Mouse (Mus musculus): ENCODE results near the gene Ptgir. TPM values are rescaled to one million over a fixed set of nuclear protein-coding genes. Genes with fewer than 3 reads are reported as not detected.

Gene Ptgir
- polyA plus RNA-seq, 1 experiment, result 0.20 TPM

DNA sequence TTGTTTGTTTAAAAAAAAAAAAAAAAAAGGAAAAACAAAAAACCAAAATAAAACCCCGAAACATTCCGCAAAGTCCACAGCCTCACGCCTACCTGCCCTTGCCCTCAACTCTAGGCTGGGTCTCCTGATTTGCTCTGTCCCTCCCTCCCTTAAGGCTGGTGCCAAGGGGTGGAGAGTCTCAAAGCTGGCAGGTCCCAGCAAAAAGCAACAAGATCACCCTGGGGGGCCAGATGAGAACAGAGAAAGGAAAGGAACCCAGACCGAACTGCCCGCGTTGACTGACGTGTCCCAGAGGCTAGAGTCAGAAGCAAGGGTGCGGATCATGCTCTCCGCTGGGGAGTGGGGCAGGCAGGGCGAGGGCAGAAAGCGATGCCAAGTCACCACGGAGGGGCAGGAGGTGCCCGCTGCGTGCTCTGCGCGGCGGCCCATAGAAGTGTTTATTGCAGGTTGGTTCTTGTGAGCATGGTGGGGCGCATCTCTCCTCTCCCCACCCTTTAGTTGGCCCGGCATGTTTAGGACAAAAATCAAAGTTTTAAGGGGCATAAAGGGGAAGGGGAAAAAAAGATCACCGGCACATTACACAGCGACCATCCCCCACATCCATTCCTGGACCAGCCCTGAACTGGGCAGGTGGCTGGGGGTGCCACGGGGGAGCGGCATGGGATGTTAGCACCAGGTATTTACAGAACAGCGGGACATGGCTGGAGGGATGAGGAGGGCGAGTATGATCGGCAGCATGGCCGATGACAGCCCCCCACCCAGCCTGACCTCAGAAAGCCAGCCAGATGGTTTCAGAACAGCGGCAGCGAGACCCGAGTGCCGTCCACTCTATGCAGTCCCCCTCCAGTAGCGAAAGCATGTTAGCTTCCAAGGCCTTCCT lies 9.4 kb downstream of the Ptgir start:
- no peak for DNase-seq (ENCODE audit: extremely low spot score in 1 of 2, low spot score in 1 of 2)

DNA sequence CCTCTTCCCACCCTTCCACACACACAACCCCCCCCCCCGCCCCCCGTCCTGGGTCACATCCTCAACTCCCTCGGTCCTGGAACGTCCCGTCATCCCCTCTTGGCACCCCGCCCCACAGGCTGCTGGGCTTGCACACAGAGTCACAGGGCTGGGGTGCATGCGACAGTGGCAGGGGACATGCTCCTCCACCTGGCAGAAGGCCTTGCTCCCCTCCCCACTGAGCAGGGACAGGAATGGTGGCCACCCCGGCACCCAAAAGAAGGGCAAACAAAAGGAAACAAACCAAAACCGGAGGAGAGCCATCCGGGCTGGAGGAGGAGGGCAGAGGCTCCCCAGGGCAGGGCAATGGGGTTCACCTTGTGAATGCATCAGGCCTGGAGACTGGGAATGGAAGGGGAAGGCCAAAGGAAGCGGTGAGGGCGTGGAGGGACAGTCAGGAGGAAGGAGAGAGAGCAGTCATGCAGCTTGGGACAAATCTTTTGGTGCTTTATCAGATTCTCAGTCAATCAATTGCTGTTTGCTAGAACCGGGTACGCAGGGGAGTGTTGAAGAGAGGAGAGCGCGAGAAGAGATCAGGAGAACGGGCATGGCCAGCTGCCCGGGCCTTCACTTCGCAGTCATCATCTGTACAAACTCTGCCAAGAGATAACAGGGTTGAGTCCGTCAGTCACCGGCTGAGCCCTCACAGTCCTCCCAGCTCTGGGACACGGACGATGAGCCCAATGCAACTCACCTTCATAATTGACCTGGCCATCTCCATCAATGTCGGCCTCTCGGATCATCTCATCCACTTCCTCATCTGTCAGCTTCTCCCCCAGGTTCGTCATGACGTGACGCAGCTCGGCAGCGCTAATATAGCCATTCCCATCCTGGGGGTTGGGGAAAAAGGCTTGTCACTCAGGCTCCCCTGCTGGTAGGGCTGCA lies 10.3 kb downstream of the Ptgir start:
- no peak for DNase-seq (ENCODE audit: extremely low spot score in 1 of 2, low spot score in 1 of 2)

DNA sequence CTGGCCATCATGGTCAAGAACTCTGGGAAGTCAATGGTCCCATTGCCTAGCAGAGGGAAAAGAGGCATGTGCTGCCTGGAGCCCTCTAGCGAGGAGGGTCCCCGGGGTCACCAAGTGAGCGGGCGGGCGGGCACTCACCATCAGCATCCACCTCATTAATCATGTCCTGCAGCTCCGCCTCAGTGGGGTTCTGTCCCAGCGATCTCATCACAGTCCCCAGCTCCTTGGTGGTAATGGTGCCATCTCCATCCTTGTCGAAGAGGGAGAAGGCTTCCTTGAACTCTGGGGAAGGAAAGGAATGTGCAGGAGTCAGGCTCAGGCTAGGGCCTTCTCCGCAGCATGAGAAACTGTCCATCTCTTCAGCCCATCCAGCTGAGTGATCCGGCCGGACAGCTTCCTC lies 11.2 kb downstream of the Ptgir start:
- DNase-seq (ENCODE audit: extremely low spot score in 1 of 2, low spot score in 1 of 2), result no peak

DNA sequence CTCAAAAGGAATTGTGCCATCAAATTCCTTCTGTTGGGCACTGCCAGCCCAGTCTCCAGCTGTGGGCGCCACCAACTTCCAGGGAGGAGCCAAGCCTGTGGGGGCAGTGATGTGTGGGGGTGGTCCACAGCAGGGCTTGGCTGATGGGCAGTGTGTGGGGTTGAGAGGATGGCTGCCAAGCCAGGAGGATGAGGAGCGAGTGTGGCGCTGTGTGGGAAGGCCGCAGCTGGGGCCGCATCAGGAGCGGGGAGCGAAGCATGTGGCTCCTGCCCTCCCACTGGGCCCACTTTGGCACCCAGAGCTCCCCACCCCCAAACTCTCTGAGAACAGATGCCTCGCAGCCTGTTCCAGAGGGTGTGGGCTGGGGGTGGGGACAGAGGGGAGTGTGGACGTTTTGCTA lies 11.7 kb downstream of the Ptgir start:
- DNase-seq (ENCODE audit: extremely low spot score in 1 of 2, low spot score in 1 of 2), result peak in 1 of 2 experiments; percentile 81

DNA sequence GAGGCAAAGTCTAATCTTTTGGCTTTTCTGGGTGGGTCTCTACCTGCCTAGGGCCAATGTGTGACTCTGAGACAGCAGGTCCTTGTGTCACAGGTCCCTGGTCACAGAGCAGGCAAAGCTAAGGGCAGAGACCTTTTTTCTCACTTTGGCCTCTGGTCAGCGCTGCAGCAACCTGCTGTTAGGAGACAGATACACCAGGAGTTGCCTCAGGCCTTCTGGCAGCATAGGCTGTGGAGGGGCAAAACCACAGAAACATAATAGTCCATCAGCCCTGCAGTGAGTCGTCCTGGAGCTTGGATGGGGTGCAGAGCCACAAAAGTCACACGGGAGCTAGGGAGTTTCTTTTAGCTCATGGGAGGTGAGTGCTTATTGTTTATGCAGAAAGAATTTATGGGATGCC lies 12.4 kb downstream of the Ptgir start:
- no peak for DNase-seq (ENCODE audit: extremely low spot score in 1 of 2, low spot score in 1 of 2)

DNA sequence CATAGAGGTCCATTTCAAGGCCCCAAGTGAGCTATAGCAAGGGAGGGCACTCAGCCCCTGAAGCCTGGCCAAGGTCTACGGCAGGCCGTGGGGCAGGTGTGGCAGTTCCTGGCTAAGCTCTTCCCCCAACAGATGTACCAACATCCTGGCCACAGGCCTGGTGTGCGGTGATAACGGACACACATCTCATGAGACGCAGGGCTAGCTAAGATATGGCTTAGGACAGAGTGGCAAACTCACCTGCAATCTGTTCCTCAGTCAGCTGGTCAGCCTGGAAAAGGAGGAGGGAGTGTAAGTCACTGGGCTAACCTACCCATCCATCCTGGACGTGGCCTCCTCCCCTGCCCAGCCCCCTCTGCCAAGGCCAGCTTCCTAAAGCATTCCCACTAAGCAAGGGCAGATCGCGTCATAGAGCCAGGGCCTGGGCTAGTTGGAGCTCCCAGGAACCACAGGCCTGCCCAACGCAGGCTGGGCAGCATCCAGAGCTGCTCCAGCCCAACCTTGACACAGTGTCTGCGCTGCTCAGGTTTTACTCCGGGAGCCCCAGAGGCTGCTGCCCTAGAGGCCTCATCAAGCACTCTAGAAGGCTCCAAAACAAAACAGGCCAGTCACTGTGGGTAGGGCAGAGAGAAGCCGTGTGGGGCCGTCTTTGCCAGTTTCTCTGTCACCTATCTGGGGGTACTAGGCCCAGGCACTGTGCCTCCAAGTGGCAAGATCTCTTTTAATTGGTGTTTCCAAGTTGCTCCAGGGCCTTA lies 13.3 kb downstream of the Ptgir start:
- DNase-seq (ENCODE audit: extremely low spot score in 1 of 2, low spot score in 1 of 2), result no peak

DNA sequence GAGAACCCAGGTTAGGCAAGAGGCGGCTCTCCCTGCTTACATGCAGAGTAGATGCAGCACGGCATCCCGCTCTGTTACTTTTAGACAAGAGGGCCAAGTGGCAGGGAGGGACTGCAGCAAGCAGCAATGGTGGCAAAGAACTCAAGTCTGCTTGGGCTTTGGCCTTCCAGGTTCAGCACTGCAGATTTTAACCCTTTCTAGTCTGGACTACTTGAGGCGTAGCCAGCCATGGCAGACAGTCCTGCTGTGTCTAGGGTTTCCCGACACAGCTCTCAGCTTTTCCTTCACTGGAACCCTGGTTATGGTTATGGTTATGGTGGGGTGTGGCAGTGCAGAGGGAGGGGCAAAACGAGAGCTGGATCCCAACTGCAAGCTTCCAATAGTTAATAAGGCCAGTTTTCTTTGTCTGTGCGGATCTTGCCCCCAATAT lies 13.9 kb downstream of the Ptgir start:
- no peak for DNase-seq (ENCODE audit: extremely low spot score in 1 of 2, low spot score in 1 of 2)

DNA sequence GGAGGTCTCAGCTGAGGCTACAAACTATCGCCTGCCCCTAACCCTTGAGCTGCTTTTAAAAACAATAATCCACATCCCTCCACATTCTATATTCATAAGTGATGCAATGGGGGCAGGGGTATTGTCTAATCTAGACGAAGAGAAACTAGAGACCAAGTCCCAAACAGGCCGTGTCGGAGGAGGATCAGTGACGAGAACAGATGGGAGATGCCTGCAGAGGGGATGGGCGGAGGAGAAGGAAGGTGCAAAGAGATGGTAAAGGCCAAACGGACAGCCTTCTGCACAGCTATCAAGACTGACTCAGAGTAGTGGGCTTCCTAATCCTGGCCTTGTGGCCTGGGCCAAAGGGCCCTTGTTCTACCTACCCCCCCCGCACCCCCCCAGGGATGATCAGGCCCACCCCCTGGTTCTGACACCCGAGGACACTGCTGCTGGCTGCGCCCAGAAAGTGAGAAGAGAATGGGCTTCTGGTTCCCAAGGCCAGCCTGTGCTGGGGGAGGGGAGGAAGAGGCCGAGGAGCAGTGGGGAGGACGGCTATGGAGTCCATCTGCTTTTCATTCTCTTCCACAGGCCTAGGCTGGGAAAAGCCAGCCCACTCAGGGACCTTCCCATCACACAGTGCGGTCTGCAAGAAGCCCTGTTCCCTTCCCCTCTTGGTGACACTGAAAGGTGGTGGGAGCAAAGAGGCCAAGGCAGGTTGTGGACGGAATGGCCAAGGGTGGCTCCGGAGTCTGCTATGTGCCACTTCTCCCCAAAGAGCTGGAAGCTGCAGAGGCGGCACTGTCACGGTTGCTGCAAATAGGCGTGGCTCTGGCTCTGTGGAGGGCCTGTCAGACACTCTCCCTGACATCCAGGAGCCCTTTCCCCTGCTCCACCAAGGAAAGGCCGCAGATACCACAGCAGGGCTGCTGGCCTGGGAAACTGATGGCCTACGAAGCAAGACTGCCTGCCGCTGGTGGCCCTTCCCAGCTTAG lies 14.8 kb downstream of the Ptgir start:
- DNase-seq (ENCODE audit: extremely low spot score in 1 of 2, low spot score in 1 of 2), result peak in 1 of 2 experiments; percentile 51

DNA sequence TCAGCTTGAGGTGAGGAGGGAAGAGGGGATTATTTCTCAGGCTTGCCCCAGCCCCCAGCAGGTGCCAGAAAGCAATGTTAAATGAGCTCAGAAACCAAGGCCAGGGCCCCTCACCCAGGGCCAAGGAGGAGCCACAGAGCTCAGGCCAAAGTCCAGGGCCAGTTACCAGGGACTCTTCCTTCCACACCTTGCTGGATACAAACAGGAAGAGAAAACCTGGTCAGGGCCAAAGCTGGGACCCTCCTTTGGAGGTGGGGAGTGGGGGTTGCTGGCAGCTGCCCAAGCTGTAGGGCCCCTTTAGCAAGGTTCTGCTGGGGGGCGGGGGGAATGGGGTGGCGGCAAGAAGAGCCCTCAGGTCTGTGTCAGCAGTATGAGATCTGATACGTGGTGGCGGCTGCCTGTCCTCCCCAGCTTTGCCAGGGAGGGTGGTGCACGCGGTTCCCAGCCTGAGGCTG lies 15.6 kb downstream of the Ptgir start:
- DNase-seq (ENCODE audit: extremely low spot score in 1 of 2, low spot score in 1 of 2), result no peak

DNA sequence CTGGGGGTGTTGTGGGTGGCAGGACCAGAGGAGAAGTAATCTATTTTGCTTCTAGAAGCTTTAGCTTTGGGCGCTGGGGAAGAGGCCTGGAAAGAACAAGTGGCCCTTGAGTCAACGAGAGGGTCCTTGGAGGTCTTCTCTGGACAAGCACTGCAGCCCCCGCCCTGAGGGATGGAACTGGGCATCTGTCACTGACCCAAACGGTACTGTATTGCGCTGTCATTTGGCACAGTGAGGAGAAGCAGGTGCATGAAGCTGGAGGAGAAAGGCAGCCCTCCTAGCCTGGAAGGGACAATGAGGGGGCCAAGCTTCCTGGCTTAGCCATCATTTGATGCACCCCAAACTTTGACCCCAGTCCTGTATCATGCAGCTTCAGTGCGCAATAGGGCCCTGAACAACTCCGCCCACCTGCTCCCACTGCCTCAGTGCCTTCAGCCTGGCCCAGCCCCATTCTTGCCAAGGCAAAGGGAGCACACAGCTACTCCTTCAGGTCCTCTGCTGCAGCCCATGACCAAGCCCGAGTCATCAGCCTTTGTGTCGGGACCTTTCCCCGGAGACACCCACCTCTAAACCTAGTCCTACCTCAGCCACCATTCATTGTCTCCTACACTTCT lies 16.2 kb downstream of the Ptgir start:
- peak in 1 of 2 experiments; percentile 66 for DNase-seq (ENCODE audit: extremely low spot score in 1 of 2, low spot score in 1 of 2)

DNA sequence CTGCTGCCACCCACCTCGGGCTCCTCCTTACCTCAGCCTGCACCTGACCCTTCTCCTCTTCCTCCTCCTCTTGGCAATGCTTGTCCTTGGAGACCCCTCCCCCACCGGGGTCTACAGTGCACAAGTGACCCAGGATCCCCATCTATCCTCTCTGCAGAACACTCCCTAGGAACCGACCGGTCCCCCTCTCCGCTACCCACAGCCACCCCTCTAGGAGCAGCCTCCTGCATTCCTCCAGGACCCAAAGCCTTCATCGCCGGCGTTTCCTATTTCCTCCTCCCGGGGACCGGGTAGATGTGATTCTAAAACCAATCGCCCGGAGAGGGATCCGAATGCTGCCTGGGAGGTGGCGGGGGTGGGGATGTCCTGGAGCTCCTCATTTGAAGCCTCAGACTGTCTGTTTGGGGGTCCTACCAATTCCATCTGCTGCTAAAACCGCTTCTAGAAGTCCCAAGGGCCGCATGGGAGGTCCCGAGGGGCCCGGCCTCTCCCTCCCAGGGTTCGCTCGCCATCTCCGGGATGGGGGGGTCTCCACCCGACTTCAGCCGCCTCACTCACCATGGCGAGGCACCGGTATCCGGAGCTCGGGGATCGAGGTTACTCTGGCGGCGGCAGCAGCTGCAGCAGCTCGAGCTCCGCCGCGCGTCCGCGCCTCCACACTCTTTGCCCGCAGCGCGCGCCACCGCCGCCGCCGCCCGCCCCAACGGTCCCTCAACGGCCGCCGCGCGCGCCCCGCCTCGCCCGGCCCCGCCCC lies 17.2 kb downstream of the Ptgir start:
- DNase-seq (ENCODE audit: extremely low spot score in 1 of 2, low spot score in 1 of 2), result peak in 1 of 2 experiments; percentile 50

DNA sequence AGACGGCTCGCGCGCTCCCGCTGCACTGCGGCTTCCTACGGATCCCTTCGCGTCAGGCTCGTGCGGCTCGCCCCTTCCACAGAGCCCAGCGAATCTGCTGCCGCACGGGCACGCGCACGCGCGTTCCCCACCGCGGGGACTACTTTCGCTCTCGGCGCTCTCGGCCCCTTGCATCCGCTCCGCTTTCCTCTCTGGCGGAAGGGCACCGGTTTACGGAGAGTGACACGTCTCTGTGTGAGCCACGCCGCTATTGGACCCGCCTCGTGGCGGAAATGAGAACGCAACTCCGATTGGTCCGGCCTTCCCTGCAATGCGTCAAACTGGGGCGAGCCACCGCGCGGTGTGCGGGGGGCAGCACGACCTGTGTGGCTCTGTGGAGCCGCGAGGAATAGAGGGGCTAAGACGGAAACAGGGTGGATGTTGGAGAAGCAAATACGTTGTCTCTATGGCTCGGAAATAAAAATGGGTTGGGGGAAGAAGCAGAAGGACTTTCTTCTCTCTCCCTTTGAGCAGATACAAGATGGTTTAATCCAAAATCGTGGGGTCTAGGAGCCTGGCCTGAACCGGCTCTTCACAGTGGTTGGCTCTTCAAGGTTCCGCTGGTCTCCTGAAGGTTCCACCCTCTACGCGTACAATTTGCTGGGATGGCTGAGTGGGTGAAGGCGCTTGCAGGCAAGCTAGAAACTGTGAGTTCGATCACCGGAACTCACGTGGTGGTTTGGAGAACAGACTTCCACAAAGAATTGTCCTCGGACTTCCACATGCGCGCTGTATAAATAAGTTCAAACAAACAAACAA lies 17.9 kb downstream of the Ptgir start, which contains the start of gene Calm3:
Gene Calm3, minus strand, starts transcription at position 78 of the 798 bp plus-strand sequence.
- DNase-seq (ENCODE audit: extremely low spot score in 1 of 2, low spot score in 1 of 2), result peak; percentile 98 to 100

DNA sequence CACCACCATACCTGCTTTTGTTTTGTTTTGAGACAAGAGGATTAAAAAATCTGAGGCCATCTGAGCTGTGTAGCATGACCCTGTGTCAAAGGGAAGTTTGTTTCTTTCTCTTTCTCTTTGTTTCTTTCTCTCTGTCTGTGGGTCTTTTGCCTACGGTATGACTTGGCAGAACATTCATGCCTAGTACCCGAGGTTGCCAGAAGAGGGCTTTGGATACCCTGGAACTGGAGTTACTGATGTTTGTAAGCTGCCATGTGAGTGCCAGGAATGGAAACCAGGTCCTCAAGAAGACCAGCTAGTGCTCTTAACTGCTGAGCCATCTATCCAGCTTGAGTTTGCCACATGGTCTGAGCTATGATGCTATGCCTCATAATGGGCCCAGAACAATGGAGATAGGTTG lies 22.1 kb downstream of the Ptgir start:
- DNase-seq (ENCODE audit: extremely low spot score in 1 of 2, low spot score in 1 of 2), result no peak

DNA sequence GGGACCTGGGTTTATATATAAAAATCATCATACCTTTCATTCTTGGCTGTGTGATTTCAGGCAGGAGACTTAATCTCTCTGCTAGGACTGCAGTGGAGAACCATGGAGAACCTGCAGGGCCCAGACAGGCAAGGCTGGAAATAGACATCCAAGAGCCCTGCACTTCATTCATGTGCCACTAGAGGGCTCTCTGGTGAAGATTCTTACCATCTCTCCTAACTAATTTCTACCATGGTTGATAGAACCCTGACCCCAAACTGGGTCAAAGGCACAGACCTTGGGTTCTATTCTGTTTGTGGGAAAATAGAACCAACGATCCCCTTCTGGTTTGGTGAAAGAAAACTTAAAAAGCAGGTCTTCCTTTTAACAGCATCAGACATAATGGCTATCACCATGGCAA lies 24.6 kb downstream of the Ptgir start:
- peak in 1 of 2 experiments; percentile 93 for DNase-seq (ENCODE audit: extremely low spot score in 1 of 2, low spot score in 1 of 2)

DNA sequence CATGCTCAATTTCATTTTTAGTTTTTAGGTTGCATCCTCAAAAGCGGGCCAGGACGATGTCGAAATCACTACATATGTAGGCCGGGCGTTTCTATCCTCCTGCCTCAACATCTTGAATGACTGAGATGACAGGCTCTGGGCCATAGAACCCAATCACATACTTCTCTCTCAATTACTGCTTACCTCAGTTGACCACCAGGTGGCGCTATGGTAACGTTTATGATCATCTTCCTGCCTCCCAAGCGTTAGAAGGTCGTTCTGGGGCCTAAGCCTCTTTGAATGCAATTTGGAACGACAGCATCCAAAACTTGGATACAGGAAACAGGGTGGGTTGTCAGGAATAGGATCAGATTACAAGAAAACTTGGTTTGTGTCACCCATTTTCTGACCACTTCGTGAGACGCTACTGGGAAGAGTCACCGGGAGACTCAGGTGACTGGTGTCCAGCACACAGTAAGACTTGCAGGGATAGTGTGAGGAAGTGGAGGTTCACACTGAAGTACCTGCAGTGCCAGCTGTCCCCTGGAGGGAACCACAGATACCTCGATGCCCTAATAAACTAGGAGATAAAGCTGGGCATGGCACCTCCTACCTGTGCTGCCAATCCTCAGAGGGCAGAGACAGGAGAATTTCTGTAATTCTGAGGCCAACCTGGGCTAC lies 25.8 kb downstream of the Ptgir start:
- peak; percentile 86 to 96 for DNase-seq (ENCODE audit: extremely low spot score in 1 of 2, low spot score in 1 of 2)

DNA sequence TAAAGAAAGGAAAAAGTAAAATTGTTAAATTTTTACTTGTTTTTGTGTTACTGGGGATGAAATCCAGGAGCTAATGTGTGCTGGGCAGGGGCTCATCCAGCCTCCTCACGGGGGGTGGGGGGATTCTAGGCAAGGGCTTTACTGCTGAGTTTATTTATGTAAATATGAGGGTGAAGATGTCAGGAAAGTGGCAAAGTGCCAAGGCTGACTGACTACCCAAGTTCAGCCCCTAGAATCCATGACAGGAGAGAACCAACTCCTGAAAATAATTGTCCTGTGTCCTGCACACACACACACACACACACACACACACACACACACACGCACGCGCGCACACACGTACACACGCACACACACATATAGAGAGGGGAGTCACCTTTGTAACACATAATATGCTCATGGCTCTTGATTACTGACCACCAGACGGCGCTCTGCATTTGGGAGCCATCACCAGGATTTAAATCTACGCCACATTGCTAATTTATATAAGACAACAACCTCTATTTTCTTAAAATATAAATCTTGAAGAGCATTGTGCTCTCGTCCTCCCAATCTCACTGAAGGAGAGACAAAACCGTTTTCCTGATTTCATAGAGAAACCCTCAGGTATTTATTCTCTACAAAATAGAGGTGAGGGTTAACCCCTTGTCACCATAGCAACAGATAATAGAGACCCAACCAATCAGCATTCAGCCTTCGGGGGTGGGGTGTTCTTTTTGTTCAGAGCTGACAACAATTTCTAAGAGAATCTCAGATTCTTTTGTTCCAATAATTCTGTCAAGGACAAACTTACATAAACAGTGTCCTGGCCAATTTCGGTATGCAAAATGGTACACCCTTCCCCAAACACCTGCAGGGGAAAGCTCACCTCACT lies 26.7 kb downstream of the Ptgir start:
- peak in 1 of 2 experiments; percentile 85 for DNase-seq (ENCODE audit: extremely low spot score in 1 of 2, low spot score in 1 of 2)
